Mouse (Mus musculus): ENCODE data around the gene Plac9a.
"Not testable (repeated sequence)": the region's sequence is repeated elsewhere in the genome, so short reads cannot be mapped to it uniquely, and the experiment has no call there.

- TF ChIP-seq CTCF (IDR thresholded peaks at IDR 0.05; ENCODE audit: low read depth, low read length); POLR2A (IDR thresholded peaks at IDR 0.05; ENCODE audit: extremely low read depth, insufficient read depth, low read length): not testable (repeated sequence)
Observed at GRCm38 (mm10) chr14:25903000-25903399, at the start of gene Plac9a.
